Mouse (Mus musculus): ENCODE results near the gene Nradd. TPM values are rescaled to one million over a fixed set of nuclear protein-coding genes. Genes with fewer than 3 reads are reported as not detected.

The Nradd gene
- total and polyA plus RNA-seq, 3 experiments: 1.3 to 2.9 (median 1.4) TPM

DNA sequence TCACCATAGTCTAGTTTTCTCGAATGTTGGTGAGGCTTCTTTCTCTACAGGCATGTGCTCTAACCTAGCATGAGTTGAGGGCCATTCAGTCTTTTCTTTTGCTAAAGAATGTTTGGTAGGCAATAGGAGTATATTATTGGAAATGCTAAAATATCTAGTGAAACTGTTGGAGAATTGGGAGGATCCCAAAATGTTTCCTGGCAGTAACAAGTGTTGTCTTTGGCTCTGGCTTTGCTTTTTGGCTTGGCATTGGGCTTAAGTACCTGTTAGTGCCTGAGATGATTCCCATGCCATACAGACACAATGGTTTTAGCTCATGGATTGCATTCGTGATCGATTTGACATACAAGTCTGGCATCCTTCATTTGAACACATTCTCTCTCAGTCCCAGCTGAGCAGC is 12.8 kb downstream of the Nradd start:
- Histone ChIP-seq H3K4me3 (no peak overlapping the region), H3K27me3 (ENCODE audit: control insufficient read depth, insufficient read depth, low read length) (no peaks in the 10 kb centered on the region), H3K27ac (no peak overlapping the region), H3K36me3 (ENCODE audit: control insufficient read depth, insufficient read depth, low read length) (peaks cover 8% of the 10 kb centered on the region; the same call in 1 of the 2 replicates), H3K4me1 (ENCODE audit: control insufficient read depth, insufficient read depth, low read length) (peaks cover 1% of the 10 kb centered on the region), H3K79me2 (replicated peaks; ENCODE audit: control insufficient read depth, insufficient read depth, low read length) (no peaks in the 10 kb centered on the region), H3K9ac (ENCODE audit: low read depth, low read length) (no peak overlapping the region)
- TF ChIP-seq EP300 (IDR thresholded peaks at IDR 0.05; ENCODE audit: insufficient read depth, low read depth, low read length): no peak
- no peak for DNase-seq
- intact Hi-C loops (cut with DNase I): no loop called here
- 63% methylated on average over 3 of the region's 3 CpGs for WGBS

DNA sequence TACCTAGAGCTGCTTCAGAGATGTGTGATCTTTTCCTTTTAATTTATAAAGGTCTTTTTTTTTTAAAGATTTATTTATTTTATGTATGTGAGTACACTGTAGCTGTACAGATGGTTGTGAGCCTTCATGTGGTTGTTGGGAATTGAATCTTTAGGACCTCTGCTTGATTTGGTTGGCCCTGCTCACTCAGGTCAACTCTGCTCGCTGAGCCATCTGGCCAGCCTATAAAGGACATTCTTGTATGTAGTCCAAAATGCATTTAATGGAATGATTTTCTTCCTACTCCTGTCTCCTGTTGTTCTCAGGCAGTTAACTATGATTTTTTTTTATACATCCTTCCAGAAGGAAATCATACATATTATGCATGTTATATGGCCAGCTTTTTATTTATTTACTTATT is 40.7 kb downstream of the Nradd start:
- intact Hi-C loops (cut with DNase I): no loop called here
- Histone ChIP-seq H3K36me3 (ENCODE audit: control insufficient read depth, insufficient read depth, low read length) (peaks cover 3% of the 10 kb centered on the region), H3K4me1 (ENCODE audit: control insufficient read depth, insufficient read depth, low read length) (peaks cover 2% of the 10 kb centered on the region; the same call in 1 of the 2 replicates), H3K27ac (no peak overlapping the region), H3K4me3 (no peak overlapping the region), H3K9ac (ENCODE audit: low read depth, low read length) (no peak overlapping the region), H3K27me3 (ENCODE audit: control insufficient read depth, insufficient read depth, low read length) (no peaks in the 10 kb centered on the region), H3K79me2 (replicated peaks; ENCODE audit: control insufficient read depth, insufficient read depth, low read length) (peaks cover 2% of the 10 kb centered on the region; the same call in 1 of the 2 replicates)
- DNase-seq: no peak
- 50% methylated on average over 1 of the region's 1 CpGs for WGBS
- TF ChIP-seq POLR2A (IDR thresholded peaks at IDR 0.05; ENCODE audit: insufficient read depth, low read depth, low read length) (no peak), EP300 (IDR thresholded peaks at IDR 0.05; ENCODE audit: insufficient read depth, low read depth, low read length) (no peak), CTCF (IDR thresholded peaks at IDR 0.05) (no peak)

DNA sequence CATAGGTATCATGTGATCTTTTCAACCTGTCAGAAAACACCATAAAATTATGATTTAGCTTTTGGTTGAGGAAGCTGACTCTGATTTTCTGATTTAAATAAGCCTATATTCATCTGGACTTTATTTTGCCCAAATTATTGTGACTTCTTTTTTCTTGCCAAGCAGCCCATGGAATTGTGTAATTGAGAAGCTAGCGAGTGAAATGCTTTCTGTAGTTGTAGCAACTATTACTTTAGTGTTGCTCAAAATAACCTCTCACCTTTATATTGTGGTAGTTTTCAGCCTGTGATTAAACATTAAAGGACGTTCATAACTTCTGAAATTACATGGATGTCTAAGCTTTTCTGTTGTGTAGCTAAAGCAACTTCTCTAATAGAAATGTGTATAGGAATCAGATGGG is 42.1 kb downstream of the Nradd start:
- intact Hi-C loops (cut with DNase I): no loop called here
- no peak overlapping the region for H3K27ac ChIP-seq
- TF ChIP-seq EP300 (IDR thresholded peaks at IDR 0.05; ENCODE audit: insufficient read depth, low read depth, low read length): no peak
- TF ChIP-seq CTCF (IDR thresholded peaks at IDR 0.05): no peak
- TF ChIP-seq POLR2A (IDR thresholded peaks at IDR 0.05; ENCODE audit: insufficient read depth, low read depth, low read length): no peak
- H3K4me3 ChIP-seq: no peak overlapping the region
- H3K4me1 ChIP-seq (ENCODE audit: control insufficient read depth, insufficient read depth, low read length): peaks cover 2% of the 10 kb centered on the region; the same call in 1 of the 2 replicates
- WGBS: 85% methylated on average over 2 of the region's 2 CpGs
- peaks cover 2% of the 10 kb centered on the region; the same call in 1 of the 2 replicates for H3K79me2 ChIP-seq (replicated peaks; ENCODE audit: control insufficient read depth, insufficient read depth, low read length)
- no peak overlapping the region for H3K9ac ChIP-seq (ENCODE audit: low read depth, low read length)
- H3K27me3 ChIP-seq (ENCODE audit: control insufficient read depth, insufficient read depth, low read length): no peaks in the 10 kb centered on the region
- no peak for DNase-seq
- H3K36me3 ChIP-seq (ENCODE audit: control insufficient read depth, insufficient read depth, low read length): peaks cover 3% of the 10 kb centered on the region

Small RNA genes within 50 kb of the gene (microRNA-seq; reads per million reads assigned to microRNA genes)
- 0 reads per million in 2 experiments for gene Mir8107

Other genes starting within 250 kb of the Nradd start
- 10 to 100 TPM; 12.9 to 15.2 TPM for gene Ptpn23, start 216.2 kb downstream of the Nradd start, total RNA-seq (2021)
- 10.5 and 15.4 TPM in 2 replicates for gene Ptpn23, start 216.2 kb downstream of the Nradd start, polyA plus RNA-seq (2012; rRNA removed)
- not detected for gene Ngp, start 204.7 kb downstream of the Nradd start, total RNA-seq (2021)
- 0.94 and 0.96 TPM in 2 replicates for gene Ngp, start 204.7 kb downstream of the Nradd start, polyA plus RNA-seq (2012; rRNA removed)
- 10 to 100 TPM; 11.4 to 12.0 TPM for gene Klhl18, start 147.8 kb downstream of the Nradd start, total RNA-seq (2021)
- gene Klhl18, start 147.8 kb downstream of the Nradd start, polyA plus RNA-seq (2012; rRNA removed): 13.0 and 18.2 TPM in 2 replicates
- gene Kif9, start 147.5 kb downstream of the Nradd start, total RNA-seq (2021): under 1 TPM; 0.10 to 0.43 TPM
- 0.39 and 0.41 TPM in 2 replicates for gene Kif9, start 147.5 kb downstream of the Nradd start, polyA plus RNA-seq (2012; rRNA removed)
- gene Setd2, start 91.9 kb downstream of the Nradd start, total RNA-seq (2021): 10 to 100 TPM; 36.4 to 37.7 TPM
- 22.4 and 34.1 TPM in 2 replicates for gene Setd2, start 91.9 kb downstream of the Nradd start, polyA plus RNA-seq (2012; rRNA removed)
- 1 to 10 TPM; 7.6 to 8.5 TPM for gene Nbeal2, start 29.7 kb upstream of the Nradd start, total RNA-seq (2021)
- 18.4 and 18.8 TPM in 2 replicates for gene Nbeal2, start 29.7 kb upstream of the Nradd start, polyA plus RNA-seq (2012; rRNA removed)
- 10 to 100 TPM; 54.1 to 66.1 TPM for gene Ccdc12, start 32.1 kb upstream of the Nradd start, total RNA-seq (2021)
- gene Ccdc12, start 32.1 kb upstream of the Nradd start, polyA plus RNA-seq (2012; rRNA removed): 91.3 and 94.8 TPM in 2 replicates
- gene Myl3, start 117.4 kb upstream of the Nradd start, total RNA-seq (2021): over 10,000 TPM in 1 of 2 experiments, 1,000 to 10,000 TPM in 1; 9,326 to 11,139 TPM
- 9,227 and 12,279 TPM in 2 replicates for gene Myl3, start 117.4 kb upstream of the Nradd start, polyA plus RNA-seq (2012; rRNA removed)
- gene Pth1r, start 122.7 kb upstream of the Nradd start, total RNA-seq (2021): 1 to 10 TPM; 6.0 to 7.0 TPM
- gene Pth1r, start 122.7 kb upstream of the Nradd start, polyA plus RNA-seq (2012; rRNA removed): 10.3 and 12.6 TPM in 2 replicates
- not detected for gene Prss42, start 173.7 kb upstream of the Nradd start, total RNA-seq (2021)
- gene Prss42, start 173.7 kb upstream of the Nradd start, polyA plus RNA-seq (2012; rRNA removed): not detected in 2 replicates
- gene Prss44, start 189.5 kb upstream of the Nradd start, total RNA-seq (2021): not detected
- gene Prss44, start 189.5 kb upstream of the Nradd start, polyA plus RNA-seq (2012; rRNA removed): 0.06 TPM in 1 of 2 replicates, not detected in the other
- gene Prss43, start 202.2 kb upstream of the Nradd start, total RNA-seq (2021): not detected
- gene Prss43, start 202.2 kb upstream of the Nradd start, polyA plus RNA-seq (2012; rRNA removed): not detected in 2 replicates
- not detected for gene Prss45, start 210.1 kb upstream of the Nradd start, total RNA-seq (2021)
- gene Prss45, start 210.1 kb upstream of the Nradd start, polyA plus RNA-seq (2012; rRNA removed): 0.18 TPM in 1 of 2 replicates, not detected in the other
- gene Prss46, start 220.1 kb upstream of the Nradd start, total RNA-seq (2021): not detected
- 0.18 TPM in 1 of 2 replicates, not detected in the other for gene Prss46, start 220.1 kb upstream of the Nradd start, polyA plus RNA-seq (2012; rRNA removed)
- gene Prss50, start 233.5 kb upstream of the Nradd start, total RNA-seq (2021): not detected
- gene Prss50, start 233.5 kb upstream of the Nradd start, polyA plus RNA-seq (2012; rRNA removed): not detected in 2 replicates

Data from heart, adult 2 months (tissue).